Mouse (Mus musculus) T-cell, adult 66 days (primary cell): Measurements from ENCODE around the gene Wdr4. TPM values are rescaled to one million over a fixed set of nuclear protein-coding genes. Genes with fewer than 3 reads are reported as not detected.

Experiments used
- total RNA-seq, 2 experiments: library from RNA; stranded (reverse); gene quantifications; 3 replicates in 1 of 2; 4 replicates in 1 of 2; pipeline ENCODE4 v1.2.4; 2023

Wdr4 gene
- 10 to 100 TPM; 42.7 to 50.1 TPM for total RNA-seq

GRCm38 (mm10) chr17:31519946-31520838 is at the start of gene Wdr4, which contains the start of gene Ndufv3:
TSS of gene Wdr4 (minus strand) at chr17:31519980.
TSS of gene Ndufv3 (plus strand) at chr17:31520115.

GRCm38 (mm10) chr17:31564015-31564857 is 44.5 kb upstream of the Wdr4 start, which contains the start of gene Pknox1:
TSS of gene Pknox1 (plus strand) at chr17:31564734.

Other genes starting within 250 kb of the Wdr4 start
- under 1 TPM in 1 of 2 experiments, not detected in 1; 0.73 TPM for gene Rsph1, start 242.6 kb downstream of the Wdr4 start, total RNA-seq
- gene Slc37a1, start 233.2 kb downstream of the Wdr4 start, total RNA-seq, result 100 to 1,000 TPM in 1 of 2 experiments, 10 to 100 TPM in 1; 93.7 to 101 TPM
- gene Pde9a, start 133.8 kb downstream of the Wdr4 start, total RNA-seq, result 1 to 10 TPM in 1 of 2 experiments, under 1 TPM in 1; 0.96 to 1.2 TPM
- gene Ndufv3, start 135 bp upstream of the Wdr4 start, total RNA-seq, result 100 to 1,000 TPM; 126 to 127 TPM
- gene Pknox1, start 44.8 kb upstream of the Wdr4 start, total RNA-seq, result 10 to 100 TPM; 62.0 to 70.5 TPM
- gene Cbs, start 117.3 kb upstream of the Wdr4 start, total RNA-seq, result not detected
- 100 to 1,000 TPM; 303 to 320 TPM for gene U2af1, start 138.9 kb upstream of the Wdr4 start, total RNA-seq
- not detected for gene Cryaa, start 157.8 kb upstream of the Wdr4 start, total RNA-seq